Mouse (Mus musculus) ES-Bruce4 (cell line): ENCODE measurements at regions not wholly inside any gene's neighbourhood (a gene's known extent, or its start where the extent isn't known, plus 50 kb on each side); places are given as distances from the start of the nearest gene placed in this dataset.

Experiments
- CTCF ChIP-seq: IDR thresholded peaks from one replicate; pipeline ENCODE4 v1.8.1; 2011; ENCODE audit warnings: low read depth, low read length
- EP300 ChIP-seq: IDR thresholded peaks from 2 replicates; pipeline ENCODE4 v1.6.1; 2011; ENCODE audit warnings: low read depth, low read length; ENCODE audit not compliant: insufficient read depth

- TF ChIP-seq CTCF (no peak), EP300 (no peak)
Observed at GRCm38 (mm10) chr6:100387042-100387441, 99.8 kb upstream of the Rybp start.
